Mouse (Mus musculus): ENCODE data around the gene Lama5. TPM values are rescaled to one million over a fixed set of nuclear protein-coding genes. Genes with fewer than 3 reads are reported as not detected.

The Lama5 gene
- polyA plus RNA-seq, 1 experiment from 2014 or later, result 54.1 TPM

DNA sequence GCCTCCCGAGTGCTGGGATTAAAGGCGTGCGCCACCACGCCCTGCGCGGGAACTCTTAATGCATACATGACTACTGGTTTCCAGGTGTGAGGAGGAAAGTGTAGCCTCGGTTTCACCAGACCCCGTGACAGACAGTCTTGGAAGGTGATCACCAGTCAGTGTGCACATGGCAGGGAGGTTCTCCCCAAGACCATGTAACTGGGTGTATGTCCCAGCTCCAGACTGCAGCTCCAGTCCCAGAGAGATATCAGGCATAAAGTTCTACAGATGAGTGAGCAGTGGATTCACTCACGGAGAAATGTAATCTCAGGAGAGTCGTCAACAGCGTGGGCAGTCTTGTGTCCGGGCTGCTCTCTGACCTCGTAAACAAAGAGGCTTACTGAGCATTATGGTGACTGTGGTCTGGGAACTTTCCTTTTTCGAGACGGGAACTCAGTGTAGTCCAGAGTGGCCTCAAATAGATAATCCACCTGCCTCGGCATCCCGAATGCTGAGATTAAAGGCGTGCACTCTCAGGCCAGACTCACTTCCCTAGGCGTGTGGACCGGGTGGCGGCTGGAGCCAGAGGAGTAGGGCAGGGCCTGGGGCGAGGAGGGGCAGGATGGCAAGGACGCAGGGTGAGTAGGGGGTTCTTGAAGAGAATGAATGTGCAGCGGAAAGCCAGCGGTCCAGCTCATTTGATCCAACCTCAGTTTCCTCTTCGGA is 30.8 kb upstream of the Lama5 start:
- WGBS, result 24% methylated on average over 26 of the region's 26 CpGs
- H3K4me1 ChIP-seq (ENCODE audit: control insufficient read depth, insufficient read depth, low read length), result peaks cover 11% of the 10 kb centered on the region; the same call in 1 of the 2 replicates
- peak overlapping the region; percentile 91 for H3K27ac ChIP-seq (ENCODE audit: low read depth, low read length)
- peak overlapping the region; percentile 92 for H3K4me3 ChIP-seq (ENCODE audit: low read length)
- H3K4me2 ChIP-seq (replicated peaks; ENCODE audit: low read depth, low read length), result peak overlapping the region; percentile 59
- ATAC-seq (ENCODE audit: low FRiP score, low TSS enrichment), result peak; percentile 72
- no peaks in the 10 kb centered on the region for H3K27me3 ChIP-seq (ENCODE audit: control insufficient read depth, insufficient read depth, low read length)
- no peaks in the 10 kb centered on the region for H3K9me3 ChIP-seq (ENCODE audit: control insufficient read depth, low read length)
- peaks cover 31% of the 10 kb centered on the region for H3K36me3 ChIP-seq (ENCODE audit: control insufficient read depth, insufficient read depth, low read length)
- H3K9ac ChIP-seq (ENCODE audit: low read depth, low read length), result peak overlapping the region; percentile 54

- no peak overlapping the region for H3K27ac ChIP-seq (ENCODE audit: low read depth, low read length)
- no peaks in the 10 kb centered on the region for H3K9me3 ChIP-seq (ENCODE audit: control insufficient read depth, low read length)
- 87% methylated on average over 9 of the region's 9 CpGs for WGBS
- no peaks in the 10 kb centered on the region for H3K27me3 ChIP-seq (ENCODE audit: control insufficient read depth, insufficient read depth, low read length)
- peak overlapping the region; percentile 59 for H3K4me2 ChIP-seq (replicated peaks; ENCODE audit: low read depth, low read length)
- H3K4me1 ChIP-seq (ENCODE audit: control insufficient read depth, insufficient read depth, low read length), result peaks cover 11% of the 10 kb centered on the region; the same call in 1 of the 2 replicates
- no peak overlapping the region for H3K9ac ChIP-seq (ENCODE audit: low read depth, low read length)
- peak overlapping the region; percentile 92; the same call in 1 of the 2 replicates for H3K4me3 ChIP-seq (ENCODE audit: low read length)
- no peak for ATAC-seq (ENCODE audit: low FRiP score, low TSS enrichment)
- H3K36me3 ChIP-seq (ENCODE audit: control insufficient read depth, insufficient read depth, low read length), result peaks cover 25% of the 10 kb centered on the region
Observed at GRCm38 (mm10) chr2:180255701-180256100, 30.0 kb upstream of the Lama5 start.

DNA sequence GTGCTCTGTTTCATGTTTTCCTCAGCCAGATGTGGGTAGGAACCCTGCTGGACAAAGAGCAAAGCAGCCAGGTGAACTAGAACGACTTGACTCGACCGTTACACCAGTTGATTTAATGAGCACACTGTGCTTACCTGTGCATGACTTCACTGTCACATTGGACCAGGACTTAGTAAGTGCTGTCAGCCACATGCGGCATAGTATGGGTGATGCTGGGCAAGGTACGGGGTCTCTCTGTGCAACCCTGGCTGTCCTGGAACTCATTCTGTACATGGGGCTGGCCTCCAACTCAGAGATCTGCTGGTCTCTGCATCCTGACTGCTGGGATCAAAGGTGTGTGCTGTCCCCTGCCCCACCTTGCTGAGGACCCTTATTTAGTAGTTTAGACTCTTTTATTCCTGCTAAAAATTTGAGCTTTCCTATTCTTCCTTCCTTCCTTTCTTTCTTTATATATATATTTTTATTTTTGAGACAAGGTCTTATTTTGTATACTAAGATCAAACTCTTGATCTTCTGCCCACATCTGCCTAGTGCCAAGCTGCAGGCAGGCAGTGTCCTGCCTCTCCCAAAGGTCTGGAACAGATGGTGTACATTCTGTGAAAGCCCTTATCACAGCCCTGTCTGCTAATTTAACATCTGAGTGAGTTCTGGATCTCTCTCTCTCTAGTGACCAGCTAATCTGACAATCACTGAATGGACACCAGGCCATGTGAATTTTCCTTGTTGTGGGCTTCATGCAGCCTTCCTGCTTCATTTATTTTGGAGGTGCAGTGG is 29.0 kb upstream of the Lama5 start:
- Histone ChIP-seq H3K4me1 (ENCODE audit: control insufficient read depth, insufficient read depth, low read length) (peaks cover 11% of the 10 kb centered on the region; the same call in 1 of the 2 replicates), H3K36me3 (ENCODE audit: control insufficient read depth, insufficient read depth, low read length) (peaks cover 15% of the 10 kb centered on the region), H3K27ac (ENCODE audit: low read depth, low read length) (no peak overlapping the region), H3K9me3 (ENCODE audit: control insufficient read depth, low read length) (no peaks in the 10 kb centered on the region), H3K4me3 (ENCODE audit: low read length) (no peak overlapping the region), H3K27me3 (ENCODE audit: control insufficient read depth, insufficient read depth, low read length) (no peaks in the 10 kb centered on the region), H3K4me2 (replicated peaks; ENCODE audit: low read depth, low read length) (no peak overlapping the region), H3K9ac (ENCODE audit: low read depth, low read length) (no peak overlapping the region)
- ATAC-seq (ENCODE audit: low FRiP score, low TSS enrichment), result no peak
- whole genome bisulfite sequencing, result 82% methylated on average over 5 of the region's 5 CpGs

GRCm38 (mm10) chr2:180251838-180252237 is 26.2 kb upstream of the Lama5 start:
- ATAC-seq (ENCODE audit: low FRiP score, low TSS enrichment), result no peak

DNA sequence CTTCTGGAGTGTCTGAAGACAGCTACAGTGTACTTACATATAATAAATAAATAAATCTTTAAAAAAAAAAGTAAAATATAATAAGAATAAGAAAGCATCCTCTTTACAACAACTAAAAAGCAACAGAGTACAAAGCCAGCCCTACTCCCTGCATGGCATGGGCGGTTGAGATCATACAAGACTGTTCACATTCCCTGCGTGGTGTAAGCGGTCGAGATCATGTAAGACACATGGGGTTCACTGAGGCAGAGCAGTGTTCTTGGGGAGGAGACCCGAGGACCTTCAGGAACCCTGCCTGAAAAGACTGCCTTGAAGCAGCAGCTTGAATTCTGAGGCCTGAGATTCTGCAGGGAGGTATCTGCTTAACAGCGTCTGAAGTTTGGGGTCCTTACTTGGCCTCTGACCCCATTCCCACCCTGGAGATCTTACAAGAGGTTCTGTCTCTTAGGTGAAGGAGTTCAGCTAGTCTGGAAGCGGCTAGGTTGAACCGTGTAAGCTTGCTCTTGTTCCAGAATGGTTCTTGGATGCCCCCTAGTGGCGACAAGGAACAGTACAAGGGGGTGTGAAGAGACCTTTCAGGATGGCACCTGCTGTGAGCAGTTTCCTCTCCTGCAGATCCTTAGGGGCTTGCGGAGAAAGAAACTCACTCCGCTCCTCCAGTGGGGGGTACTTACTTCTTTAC is 25.4 kb upstream of the Lama5 start:
- no peak overlapping the region for H3K9ac ChIP-seq (ENCODE audit: low read depth, low read length)
- H3K4me2 ChIP-seq (replicated peaks; ENCODE audit: low read depth, low read length), result no peak overlapping the region
- H3K27me3 ChIP-seq (ENCODE audit: control insufficient read depth, insufficient read depth, low read length), result no peaks in the 10 kb centered on the region
- H3K4me1 ChIP-seq (ENCODE audit: control insufficient read depth, insufficient read depth, low read length), result 0 out of 2 replicates have a peak, but pooled peaks cover 1% of the 10 kb centered on the region
- H3K27ac ChIP-seq (ENCODE audit: low read depth, low read length), result no peak overlapping the region
- ATAC-seq (ENCODE audit: low FRiP score, low TSS enrichment), result peak; percentile 84
- no peaks in the 10 kb centered on the region for H3K36me3 ChIP-seq (ENCODE audit: control insufficient read depth, insufficient read depth, low read length)
- 28% methylated on average over 11 of the region's 11 CpGs for WGBS
- H3K4me3 ChIP-seq (ENCODE audit: low read length), result no peak overlapping the region
- H3K9me3 ChIP-seq (ENCODE audit: control insufficient read depth, low read length), result no peaks in the 10 kb centered on the region

More at GRCm38 (mm10) chr2:180251838-180252237, 26.2 kb upstream of the Lama5 start:
- Histone ChIP-seq H3K4me1 (ENCODE audit: control insufficient read depth, insufficient read depth, low read length) (0 out of 2 replicates have a peak, but pooled peaks cover 4% of the 10 kb centered on the region), H3K4me3 (ENCODE audit: low read length) (no peak overlapping the region), H3K4me2 (replicated peaks; ENCODE audit: low read depth, low read length) (no peak overlapping the region), H3K27me3 (ENCODE audit: control insufficient read depth, insufficient read depth, low read length) (no peaks in the 10 kb centered on the region), H3K9ac (ENCODE audit: low read depth, low read length) (no peak overlapping the region), H3K9me3 (ENCODE audit: control insufficient read depth, low read length) (no peaks in the 10 kb centered on the region), H3K27ac (ENCODE audit: low read depth, low read length) (no peak overlapping the region), H3K36me3 (ENCODE audit: control insufficient read depth, insufficient read depth, low read length) (no peaks in the 10 kb centered on the region)
- WGBS, result 74% methylated on average over 3 of the region's 3 CpGs

- Histone ChIP-seq H3K4me3 (ENCODE audit: low read length) (no peak overlapping the region), H3K36me3 (ENCODE audit: control insufficient read depth, insufficient read depth, low read length) (no peaks in the 10 kb centered on the region), H3K4me1 (ENCODE audit: control insufficient read depth, insufficient read depth, low read length) (no peaks in the 10 kb centered on the region), H3K27ac (ENCODE audit: low read depth, low read length) (no peak overlapping the region), H3K9me3 (ENCODE audit: control insufficient read depth, low read length) (no peaks in the 10 kb centered on the region), H3K4me2 (replicated peaks; ENCODE audit: low read depth, low read length) (no peak overlapping the region), H3K9ac (ENCODE audit: low read depth, low read length) (no peak overlapping the region), H3K27me3 (ENCODE audit: control insufficient read depth, insufficient read depth, low read length) (no peaks in the 10 kb centered on the region)
- WGBS, result 68% methylated on average over 9 of the region's 9 CpGs
- ATAC-seq (ENCODE audit: low FRiP score, low TSS enrichment), result no peak
Observed at GRCm38 (mm10) chr2:180248947-180249660, 23.4 kb upstream of the Lama5 start.

GRCm38 (mm10) chr2:180247916-180248315 is 22.3 kb upstream of the Lama5 start:
- Histone ChIP-seq H3K9me3 (ENCODE audit: control insufficient read depth, low read length) (no peaks in the 10 kb centered on the region), H3K4me1 (ENCODE audit: control insufficient read depth, insufficient read depth, low read length) (no peaks in the 10 kb centered on the region), H3K27ac (ENCODE audit: low read depth, low read length) (no peak overlapping the region), H3K36me3 (ENCODE audit: control insufficient read depth, insufficient read depth, low read length) (no peaks in the 10 kb centered on the region), H3K4me3 (ENCODE audit: low read length) (no peak overlapping the region), H3K27me3 (ENCODE audit: control insufficient read depth, insufficient read depth, low read length) (no peaks in the 10 kb centered on the region), H3K9ac (ENCODE audit: low read depth, low read length) (no peak overlapping the region), H3K4me2 (replicated peaks; ENCODE audit: low read depth, low read length) (no peak overlapping the region)
- no peak for ATAC-seq (ENCODE audit: low FRiP score, low TSS enrichment)
- 90% methylated on average over 5 of the region's 5 CpGs for WGBS

GRCm38 (mm10) chr2:180243108-180243507 is 17.4 kb upstream of the Lama5 start:
- 91% methylated on average over 4 of the region's 4 CpGs for WGBS
- no peaks in the 10 kb centered on the region for H3K36me3 ChIP-seq (ENCODE audit: control insufficient read depth, insufficient read depth, low read length)

More at GRCm38 (mm10) chr2:180243108-180243507, 17.4 kb upstream of the Lama5 start:
- Histone ChIP-seq H3K27me3 (ENCODE audit: control insufficient read depth, insufficient read depth, low read length) (no peaks in the 10 kb centered on the region), H3K9me3 (ENCODE audit: control insufficient read depth, low read length) (no peaks in the 10 kb centered on the region), H3K4me2 (replicated peaks; ENCODE audit: low read depth, low read length) (no peak overlapping the region), H3K4me1 (ENCODE audit: control insufficient read depth, insufficient read depth, low read length) (no peaks in the 10 kb centered on the region), H3K4me3 (ENCODE audit: low read length) (no peak overlapping the region), H3K27ac (ENCODE audit: low read depth, low read length) (no peak overlapping the region), H3K9ac (ENCODE audit: low read depth, low read length) (no peak overlapping the region)
- ATAC-seq (ENCODE audit: low FRiP score, low TSS enrichment), result no peak

Data from kidney, embryonic 14.5 days (tissue).